In the genomic region with DNA sequence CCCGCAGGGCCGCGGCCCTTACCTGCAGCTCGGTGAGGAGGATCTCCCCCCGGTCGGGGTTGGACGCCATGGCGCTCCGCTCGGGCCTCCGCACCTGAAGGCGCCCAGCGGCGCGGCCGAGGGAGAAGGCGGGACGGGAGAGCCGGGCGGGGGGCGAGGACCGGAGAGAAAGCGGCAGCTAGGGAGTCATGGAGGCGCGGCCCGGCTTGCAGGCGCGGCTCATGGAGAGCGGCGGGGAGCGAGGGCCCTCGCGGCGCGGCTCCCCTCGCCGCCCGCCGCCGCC, we compare ENCODE assay signal across 8 mouse cellular contexts. TPM values are rescaled to one million over a fixed set of nuclear protein-coding genes. Genes with fewer than 3 reads are reported as not detected.
A peak's percentile ranks its signal among the peaks of the same experiment; 100 is the strongest.
DNase-seq lines count a peak whose midpoint lies in the region; ATAC-seq and TF ChIP-seq lines count a peak whose summit lies in the region.

No protein-coding gene starts in this region.

- H3K27ac ChIP-seq in kidney, embryonic 16.5 days (ENCODE audit: low read length), result peak overlapping the region; percentile 96
- H3K27ac ChIP-seq in bone marrow, adult 2 months (ENCODE audit: control insufficient read depth, insufficient read depth, low read depth, low read length, poor library complexity), result peak overlapping the region; percentile 99
- H3K27ac ChIP-seq in hindbrain, embryonic 12.5 days, result peak overlapping the region; percentile 97
- peak overlapping the region; percentile 94 for H3K27ac ChIP-seq in midbrain, embryonic 14.5 days (replicated peaks; ENCODE audit: low read depth, low read length)

- H3K4me2 ChIP-seq in kidney, embryonic 16.5 days (replicated peaks; ENCODE audit: low read depth, low read length), result peak overlapping the region; percentile 56; the same call in 1 of the 2 replicates
- H3K4me2 ChIP-seq in hindbrain, embryonic 12.5 days (replicated peaks), result peak overlapping the region; percentile 60
- peak overlapping the region; percentile 59 for H3K4me2 ChIP-seq in midbrain, embryonic 14.5 days (ENCODE audit: low read length)

- no peak for DNase-seq in kidney, postnatal 36 days
- no peak for DNase-seq in midbrain, embryonic 14.5 days
- DNase-seq in cerebellum, postnatal 14 days, result no peak
- no peak for DNase-seq in embryo, embryonic 11 days
- DNase-seq in c-Kit-positive CD71-positive TER-119-positive erythroid progenitor cells, embryonic 14.5 days (ENCODE audit: low spot score), result no peak

- peaks cover 12% of the 10 kb centered on the region; the same call in 1 of the 2 replicates for H3K4me1 ChIP-seq in kidney, embryonic 16.5 days (ENCODE audit: insufficient read depth, low read length)
- H3K4me1 ChIP-seq in bone marrow, adult 2 months (ENCODE audit: control insufficient read depth, insufficient read depth, low read length), result no peaks in the 10 kb centered on the region; the same call in 1 of the 2 replicates
- H3K4me1 ChIP-seq in hindbrain, embryonic 12.5 days, result peaks cover 6% of the 10 kb centered on the region; the same call in 1 of the 2 replicates
- H3K4me1 ChIP-seq in midbrain, embryonic 14.5 days (ENCODE audit: control insufficient read depth, insufficient read depth, low read length), result peaks cover 5% of the 10 kb centered on the region; the same call in 1 of the 2 replicates

- TF ChIP-seq POLR2A in bone marrow, adult 2 months (IDR thresholded peaks at IDR 0.05; ENCODE audit: borderline replicate concordance, control insufficient read depth, low read depth, low read length), result no peak

- H3K9ac ChIP-seq in kidney, embryonic 16.5 days (replicated peaks; ENCODE audit: low read length), result peak overlapping the region; percentile 98
- H3K9ac ChIP-seq in hindbrain, embryonic 12.5 days, result peak overlapping the region; percentile 97
- peak overlapping the region; percentile 94 for H3K9ac ChIP-seq in midbrain, embryonic 14.5 days (replicated peaks; ENCODE audit: low read length)

- H3K36me3 ChIP-seq in kidney, embryonic 16.5 days (ENCODE audit: insufficient read depth, low read length), result no peaks in the 10 kb centered on the region
- H3K36me3 ChIP-seq in hindbrain, embryonic 12.5 days, result no peaks in the 10 kb centered on the region
- no peaks in the 10 kb centered on the region for H3K36me3 ChIP-seq in midbrain, embryonic 14.5 days (ENCODE audit: control insufficient read depth, insufficient read depth, low read length)

- H3K4me3 ChIP-seq in kidney, embryonic 16.5 days (ENCODE audit: low read length), result peak overlapping the region; percentile 99
- peak overlapping the region; percentile 96 for H3K4me3 ChIP-seq in bone marrow, adult 2 months (replicated peaks; ENCODE audit: control insufficient read depth, low read depth, low read length)
- H3K4me3 ChIP-seq in hindbrain, embryonic 12.5 days, result peak overlapping the region; percentile 100
- peak overlapping the region; percentile 98 for H3K4me3 ChIP-seq in midbrain, embryonic 14.5 days (replicated peaks; ENCODE audit: low read depth, low read length)

- H3K27me3 ChIP-seq in kidney, embryonic 16.5 days (ENCODE audit: insufficient read depth, low read length), result no peaks in the 10 kb centered on the region
- H3K27me3 ChIP-seq in hindbrain, embryonic 12.5 days, result no peaks in the 10 kb centered on the region
- no peaks in the 10 kb centered on the region for H3K27me3 ChIP-seq in midbrain, embryonic 14.5 days (ENCODE audit: control insufficient read depth, insufficient read depth, low read length)

- no peak for TF ChIP-seq CTCF in bone marrow, adult 2 months (IDR thresholded peaks at IDR 0.05; ENCODE audit: control insufficient read depth, insufficient read depth, low read length)

- ATAC-seq in kidney, embryonic 16.5 days (ENCODE audit: low FRiP score, low TSS enrichment), result no peak
- ATAC-seq in hindbrain, embryonic 12.5 days (ENCODE audit: low FRiP score), result no peak
- peak; percentile 71 for ATAC-seq in midbrain, embryonic 14.5 days (ENCODE audit: low FRiP score, low TSS enrichment)

- no peaks in the 10 kb centered on the region for H3K9me3 ChIP-seq in kidney, embryonic 16.5 days (ENCODE audit: low read length)
- H3K9me3 ChIP-seq in hindbrain, embryonic 12.5 days (replicated peaks), result no peaks in the 10 kb centered on the region
- H3K9me3 ChIP-seq in midbrain, embryonic 14.5 days (ENCODE audit: control insufficient read depth, low read length), result no peaks in the 10 kb centered on the region

- WGBS in kidney, embryonic 16.5 days, result 1% methylated on average over 21 of the region's 40 CpGs
- WGBS in bone marrow, adult 2 months, result under 1% methylated on average over 40 of the region's 40 CpGs
- WGBS in hindbrain, embryonic 12.5 days, result 0% methylated on average over 11 of the region's 40 CpGs
- under 1% methylated on average over 27 of the region's 40 CpGs for WGBS in midbrain, embryonic 14.5 days

RNA-seq across cellular contexts. Expression of a gene that starts 0.3 kb away (rescaled TPM):
- polyA plus RNA-seq in kidney, embryonic 16.5 days (2015; fragmentation: Nextera tagmentation; extraction: Ambion mirVana), result 34.6 and 39.5 TPM in 2 replicates
- 28.6 and 35.2 TPM in 2 replicates for polyA plus RNA-seq in bone marrow, adult 2 months (2011; ENCODE audit: insufficient read depth, insufficient read length, low replicate concordance, missing spikeins)
- polyA plus RNA-seq in hindbrain, embryonic 12.5 days (2016; fragmentation: Nextera tagmentation; extraction: Ambion mirVana), result 49.4 and 54.4 TPM in 2 replicates
- polyA plus RNA-seq in midbrain, embryonic 14.5 days (2014; fragmentation: Nextera tagmentation; extraction: Ambion mirVana), result 24.7 and 30.9 TPM in 2 replicates
